Mouse (Mus musculus) kidney, postnatal 0 days (tissue): ENCODE data around the gene Msl1. TPM values are rescaled to one million over a fixed set of nuclear protein-coding genes. Genes with fewer than 3 reads are reported as not detected.
A peak's percentile ranks its signal among the peaks of the same experiment; 100 is the strongest.

Source experiments
- ATAC-seq: fragments of 200-750 bp; cut with Nextera tagmentation; replicated peaks from 2 replicates; pipeline ENCODE4 v1.8.0; 2017; ENCODE audit warnings: low read depth, moderate number of reproducible peaks, moderate TSS enrichment, moderate library complexity; ENCODE audit not compliant: low FRiP score
- DNase-seq: peaks from one replicate; pipeline ENCODE4 v3.0.0-alpha.2; 2016; ENCODE audit warnings: low spot score
- H3K27ac ChIP-seq: fragments of 300-500 bp; sonication (generic); 2 replicates; pipeline ENCODE4 v1.5.1; 2014; ENCODE audit warnings: mild to moderate bottlenecking
- H3K27me3 ChIP-seq: fragments of 300-500 bp; sonication (generic); 2 replicates; pipeline ENCODE4 v1.6.1; 2014; ENCODE audit warnings: low read length, mixed read lengths; ENCODE audit not compliant: insufficient read depth
- H3K36me3 ChIP-seq: fragments of 300-500 bp; sonication (generic); 2 replicates; pipeline ENCODE4 v1.6.1; 2014; ENCODE audit warnings: low read length, mixed read lengths; ENCODE audit not compliant: insufficient read depth
- H3K4me1 ChIP-seq: fragments of 300-500 bp; sonication (generic); replicated peaks from 2 replicates; pipeline ENCODE4 v1.6.1; 2014; ENCODE audit warnings: antibody characterized with exemption, low read length, mixed read lengths; ENCODE audit not compliant: insufficient read depth
- H3K4me2 ChIP-seq: fragments of 300-500 bp; sonication (generic); 2 replicates; pipeline ENCODE4 v1.6.1; 2014; ENCODE audit warnings: mild to moderate bottlenecking, low read length, moderate library complexity, mixed read lengths
- H3K4me3 ChIP-seq: fragments of 300-500 bp; sonication (generic); replicated peaks from 2 replicates; pipeline ENCODE4 v1.5.1; 2014; ENCODE audit warnings: low read depth, low read length
- H3K9ac ChIP-seq: fragments of 300-500 bp; sonication (generic); 2 replicates; pipeline ENCODE4 v1.6.1; 2014; ENCODE audit warnings: low read depth, low read length
- H3K9me3 ChIP-seq: fragments of 300-500 bp; sonication (generic); replicated peaks from 2 replicates; pipeline ENCODE4 v1.6.1; 2016; ENCODE audit warnings: low read length, inconsistent platforms, mixed read lengths
- CTCF ChIP-seq: IDR thresholded peaks from 2 replicates; pipeline ENCODE4 v1.5.1; 2016; ENCODE audit warnings: antibody characterized with exemption, low read depth, mild to moderate bottlenecking, moderate library complexity
- WGBS: fragments of 180-500 bp; shearing (Covaris S2); extraction: QIAGEN DNeasy Blood & Tissue Kit; methylation state at CpG from one replicate; pipeline ENCODE4 v1.1.7; 2014; 5-methylcytosine and 5-hydroxymethylcytosine counted together
- polyA plus RNA-seq: library from polyadenylated mRNA; unstranded; fragments of >200 nt; fragmentation: Nextera tagmentation; extraction: Ambion mirVana; gene quantifications from 2 replicates; pipeline ENCODE4 v1.2.1, GENCODE M21; 2015

The Msl1 gene
- polyA plus RNA-seq, 1 experiment from 2014 or later, result 19.3 TPM

DNA sequence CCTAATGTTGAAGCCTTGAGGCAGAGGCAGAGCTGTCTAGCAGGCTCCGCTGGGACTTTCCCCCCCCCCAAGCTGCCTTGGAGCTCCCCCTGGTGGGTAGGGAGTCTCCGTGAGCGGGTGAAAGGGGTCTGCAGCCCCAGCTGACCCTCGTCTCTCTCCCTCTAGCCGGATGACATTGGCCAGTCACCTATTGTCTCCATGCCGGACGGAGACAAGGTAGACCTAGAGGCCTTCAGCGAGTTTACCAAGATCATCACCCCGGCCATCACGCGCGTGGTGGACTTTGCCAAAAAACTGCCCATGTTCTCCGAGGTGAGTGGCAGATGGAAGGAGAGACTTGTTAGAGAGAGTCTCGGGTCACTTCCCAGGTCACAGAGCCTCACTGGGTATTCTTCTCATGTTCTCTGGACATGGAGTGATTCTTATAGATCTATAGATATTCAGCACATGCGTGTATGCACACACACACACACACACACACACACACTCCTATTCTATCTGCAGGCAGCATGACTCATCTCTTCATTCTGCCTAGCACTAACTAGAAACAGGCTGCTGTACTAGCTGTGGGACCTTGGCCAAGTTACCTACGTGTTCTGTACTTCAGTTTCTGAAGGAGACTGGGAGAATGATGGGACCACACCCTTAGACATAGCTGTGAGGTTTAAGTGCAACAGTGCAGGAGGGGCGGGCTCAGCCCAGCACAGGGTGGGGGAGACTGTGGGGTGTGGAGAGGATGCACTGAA lies 32.4 kb upstream of the Msl1 start:
- no peak overlapping the region for H3K4me2 ChIP-seq
- peaks cover 19% of the 10 kb centered on the region; the same call in 1 of the 2 replicates for H3K4me1 ChIP-seq
- no peaks in the 10 kb centered on the region for H3K27me3 ChIP-seq
- no peaks in the 10 kb centered on the region for H3K9me3 ChIP-seq
- WGBS, result 57% methylated on average over 17 of the region's 17 CpGs
- H3K27ac ChIP-seq, result no peak overlapping the region
- no peak for DNase-seq
- no peak overlapping the region for H3K9ac ChIP-seq
- peak; percentile 66 for TF ChIP-seq CTCF
- no peak; the same call in 1 of the 2 replicates for ATAC-seq
- H3K36me3 ChIP-seq, result peaks cover 31% of the 10 kb centered on the region
- no peak overlapping the region for H3K4me3 ChIP-seq

DNA sequence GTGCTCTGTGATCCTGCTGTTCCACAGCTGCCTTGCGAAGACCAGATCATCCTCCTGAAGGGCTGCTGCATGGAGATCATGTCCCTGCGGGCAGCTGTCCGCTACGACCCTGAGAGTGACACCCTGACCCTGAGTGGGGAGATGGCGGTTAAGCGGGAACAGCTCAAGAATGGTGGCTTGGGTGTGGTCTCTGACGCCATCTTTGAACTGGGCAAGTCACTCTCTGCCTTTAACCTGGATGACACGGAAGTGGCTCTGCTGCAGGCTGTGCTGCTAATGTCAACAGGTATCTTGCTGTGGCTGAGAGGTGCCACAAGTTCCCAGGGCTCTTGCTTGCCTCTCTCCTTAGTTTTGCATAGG lies 31.8 kb upstream of the Msl1 start:
- TF ChIP-seq CTCF, result no peak
- WGBS, result 78% methylated on average over 8 of the region's 8 CpGs
- Histone ChIP-seq H3K36me3 (peaks cover 28% of the 10 kb centered on the region), H3K9ac (no peak overlapping the region), H3K27me3 (no peaks in the 10 kb centered on the region), H3K4me3 (no peak overlapping the region), H3K9me3 (no peaks in the 10 kb centered on the region), H3K4me2 (no peak overlapping the region), H3K27ac (no peak overlapping the region), H3K4me1 (peaks cover 19% of the 10 kb centered on the region; the same call in 1 of the 2 replicates)
- ATAC-seq (no peak), DNase-seq (no peak)

DNA sequence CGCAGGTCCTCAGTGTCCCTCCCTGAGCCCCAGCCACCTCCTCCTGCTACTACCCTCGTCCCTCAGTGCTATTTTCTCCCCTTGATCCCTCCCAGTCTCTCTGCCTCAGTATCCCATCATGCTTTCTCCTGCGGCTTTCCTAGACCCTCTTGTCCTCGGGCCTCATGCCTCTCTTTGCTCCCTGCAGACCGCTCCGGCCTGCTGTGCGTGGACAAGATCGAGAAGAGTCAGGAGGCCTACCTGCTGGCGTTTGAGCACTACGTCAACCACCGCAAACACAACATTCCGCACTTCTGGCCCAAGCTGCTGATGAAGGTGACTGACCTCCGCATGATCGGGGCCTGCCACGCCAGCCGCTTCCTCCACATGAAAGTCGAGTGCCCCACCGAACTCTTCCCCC lies 31.2 kb upstream of the Msl1 start:
- no peak for TF ChIP-seq CTCF
- 75% methylated on average over 18 of the region's 18 CpGs for whole genome bisulfite sequencing
- H3K9me3 ChIP-seq, result no peaks in the 10 kb centered on the region

DNA sequence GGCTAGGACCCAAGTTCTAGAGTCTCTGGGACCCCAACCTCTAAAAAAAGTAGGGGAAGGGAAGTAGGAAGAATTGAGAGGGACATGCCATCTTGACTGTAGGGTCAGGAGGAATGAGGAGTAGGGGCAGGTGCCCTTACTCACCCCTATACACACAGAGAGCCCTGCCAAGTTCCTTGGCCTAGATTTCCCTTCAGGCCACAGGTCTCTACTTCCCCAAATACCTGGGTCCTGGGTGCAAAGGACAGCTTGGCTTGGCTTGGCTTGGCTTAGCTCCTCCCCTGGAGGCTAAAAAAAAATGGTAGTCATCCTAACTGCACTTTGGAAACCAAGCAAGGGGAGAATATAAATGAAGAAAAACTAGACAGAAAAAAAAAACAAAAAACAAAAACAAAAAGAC lies 30.6 kb upstream of the Msl1 start:
- Histone ChIP-seq H3K4me3 (no peak overlapping the region), H3K27ac (no peak overlapping the region), H3K4me2 (no peak overlapping the region), H3K9ac (no peak overlapping the region), H3K36me3 (peaks cover 26% of the 10 kb centered on the region), H3K27me3 (no peaks in the 10 kb centered on the region), H3K9me3 (no peaks in the 10 kb centered on the region), H3K4me1 (peaks cover 26% of the 10 kb centered on the region; the same call in 1 of the 2 replicates)
- TF ChIP-seq CTCF, result no peak
- no peak for DNase-seq
- ATAC-seq, result no peak

More for the DNA sequence above, 31.2 kb upstream of the Msl1 start:
- Histone ChIP-seq H3K4me2 (no peak overlapping the region), H3K27me3 (no peaks in the 10 kb centered on the region), H3K4me3 (no peak overlapping the region), H3K36me3 (peaks cover 26% of the 10 kb centered on the region), H3K4me1 (peaks cover 23% of the 10 kb centered on the region; the same call in 1 of the 2 replicates), H3K9ac (no peak overlapping the region), H3K27ac (no peak overlapping the region)
- no peak for ATAC-seq
- no peak for DNase-seq

DNA sequence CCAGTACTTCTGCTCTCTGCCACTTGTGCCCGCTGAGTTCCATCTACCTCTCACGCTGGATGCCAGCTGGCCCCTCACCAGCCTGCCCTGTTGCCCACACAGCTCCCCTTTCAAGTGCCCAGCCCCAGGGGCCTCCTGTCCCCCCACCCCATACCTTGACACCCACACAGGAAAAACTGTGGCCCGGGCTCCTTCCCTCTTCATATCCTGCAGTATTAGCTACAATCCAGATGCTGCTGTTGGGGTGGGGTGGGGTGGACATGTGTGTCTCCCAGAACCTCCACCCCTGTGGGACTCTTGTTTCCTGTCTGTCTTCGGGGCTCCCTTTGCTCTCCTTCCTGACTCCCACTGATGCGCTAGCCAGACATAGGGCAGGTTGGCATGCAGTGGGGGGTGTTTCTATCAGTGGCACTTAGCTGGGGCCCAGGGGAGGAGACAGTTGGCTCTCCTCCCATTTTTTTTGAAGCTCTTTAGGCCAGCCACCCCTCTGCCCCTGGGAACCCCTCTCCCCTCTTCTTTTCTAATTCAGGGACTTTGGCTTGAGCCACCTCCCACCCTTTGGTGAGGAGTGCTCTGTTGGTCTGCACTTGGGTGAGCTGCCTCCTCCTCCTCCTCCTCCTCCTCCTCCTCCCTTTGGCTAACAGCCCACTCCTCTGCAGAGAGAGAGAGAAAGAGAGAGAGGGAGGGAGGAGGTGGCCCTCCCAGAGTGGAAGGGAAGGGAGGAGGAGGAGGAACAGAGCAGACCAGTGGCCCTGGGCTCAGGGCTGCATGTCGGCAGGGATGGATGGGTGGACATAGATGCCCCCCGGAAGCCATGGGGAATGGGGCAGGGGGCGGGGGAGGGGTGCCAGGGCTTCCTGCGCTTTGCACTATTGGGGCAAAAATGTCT lies 29.7 kb upstream of the Msl1 start:
- Histone ChIP-seq H3K4me2 (no peak overlapping the region; the same call in 1 of the 2 replicates), H3K4me3 (no peak overlapping the region), H3K4me1 (peaks cover 26% of the 10 kb centered on the region; the same call in 1 of the 2 replicates), H3K9ac (no peak overlapping the region), H3K27ac (peak overlapping the region; percentile 36; the same call in 1 of the 2 replicates), H3K36me3 (peaks cover 25% of the 10 kb centered on the region), H3K27me3 (no peaks in the 10 kb centered on the region), H3K9me3 (no peaks in the 10 kb centered on the region)
- no peak for TF ChIP-seq CTCF
- DNase-seq, result peak; percentile 61
- no peak for ATAC-seq
- WGBS, result 34% methylated on average over 8 of the region's 9 CpGs

DNA sequence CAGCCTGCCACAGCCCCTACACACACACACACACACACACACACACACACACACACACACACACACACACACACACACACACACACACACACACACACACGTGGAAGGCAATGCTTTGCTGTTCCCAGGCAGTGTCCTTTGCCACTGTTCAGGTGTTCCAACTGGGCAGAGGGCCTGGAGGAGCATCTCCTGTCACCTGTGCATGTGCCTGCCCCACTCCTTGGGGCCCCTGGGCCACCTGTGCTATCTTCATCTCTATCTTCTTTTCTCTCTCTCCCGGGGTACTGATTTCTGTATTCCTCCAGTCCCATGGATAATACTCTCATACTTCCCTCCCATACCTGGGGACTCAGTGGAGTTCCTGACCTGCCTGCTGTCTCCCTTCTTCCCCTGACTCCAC lies 29.0 kb upstream of the Msl1 start:
- H3K4me1 ChIP-seq, result peaks cover 26% of the 10 kb centered on the region; the same call in 1 of the 2 replicates

More for the DNA sequence above, 29.0 kb upstream of the Msl1 start:
- no peak for TF ChIP-seq CTCF
- WGBS, result 42% methylated on average over 1 of the region's 2 CpGs
- no peaks in the 10 kb centered on the region for H3K9me3 ChIP-seq
- no peak overlapping the region for H3K4me3 ChIP-seq
- H3K4me2 ChIP-seq, result no peak overlapping the region
- peak overlapping the region; percentile 36; the same call in 1 of the 2 replicates for H3K27ac ChIP-seq
- no peak for DNase-seq
- peaks cover 24% of the 10 kb centered on the region for H3K36me3 ChIP-seq
- H3K27me3 ChIP-seq, result no peaks in the 10 kb centered on the region
- ATAC-seq, result no peak
- H3K9ac ChIP-seq, result no peak overlapping the region
